Mouse (Mus musculus): ENCODE measurements around the gene Hs3st1. TPM values are rescaled to one million over a fixed set of nuclear protein-coding genes. Genes with fewer than 3 reads are reported as not detected.

Hs3st1 gene
- polyA plus RNA-seq, 1 experiment from 2014 or later, result 44.7 TPM

- Histone ChIP-seq H3K27me3 (no peaks in the 10 kb centered on the region), H3K36me3 (no peaks in the 10 kb centered on the region), H3K9me3 (no peaks in the 10 kb centered on the region), H3K4me2 (peak overlapping the region; percentile 84), H3K9ac (no peak overlapping the region), H3K27ac (replicated peaks) (no peak overlapping the region), H3K4me1 (replicated peaks) (peaks cover 27% of the 10 kb centered on the region), H3K4me3 (peak overlapping the region; percentile 4; the same call in 1 of the 2 replicates)
- ATAC-seq (ENCODE audit: low FRiP score, low read depth), result no peak
- 46% methylated on average over 10 of the region's 10 CpGs for WGBS
These were observed 115.7 kb downstream of the Hs3st1 start for GRCm38 (mm10) chr5:39639438-39640177.

DNA sequence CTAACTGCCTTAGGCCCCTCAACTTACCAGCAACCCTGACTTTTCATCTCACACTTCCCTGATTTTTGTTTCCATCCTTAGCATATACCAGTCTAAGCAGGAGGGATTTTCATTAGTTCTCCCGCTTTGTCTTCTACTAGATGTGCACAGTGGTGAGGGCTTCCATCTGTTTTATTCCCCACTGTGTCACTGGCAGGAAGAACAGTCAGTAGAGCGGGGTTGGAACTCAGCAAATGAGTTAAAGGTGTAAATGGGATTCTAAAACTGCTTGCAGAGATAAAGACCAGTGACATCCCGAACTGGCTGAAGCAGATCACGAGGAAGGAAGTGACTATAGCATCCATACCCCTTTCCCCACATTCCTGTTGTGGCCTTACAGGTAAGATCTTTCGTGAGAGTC lies 116.3 kb downstream of the Hs3st1 start:
- no peaks in the 10 kb centered on the region for H3K9me3 ChIP-seq
- peak overlapping the region; percentile 84; the same call in 1 of the 2 replicates for H3K4me2 ChIP-seq
- H3K9ac ChIP-seq, result no peak overlapping the region
- H3K36me3 ChIP-seq, result no peaks in the 10 kb centered on the region
- H3K27ac ChIP-seq (replicated peaks), result no peak overlapping the region
- peaks cover 26% of the 10 kb centered on the region for H3K4me1 ChIP-seq (replicated peaks)
- no peak for ATAC-seq (ENCODE audit: low FRiP score, low read depth)
- no peak overlapping the region for H3K4me3 ChIP-seq
- 78% methylated on average over 5 of the region's 5 CpGs for WGBS
- H3K27me3 ChIP-seq, result no peaks in the 10 kb centered on the region

DNA sequence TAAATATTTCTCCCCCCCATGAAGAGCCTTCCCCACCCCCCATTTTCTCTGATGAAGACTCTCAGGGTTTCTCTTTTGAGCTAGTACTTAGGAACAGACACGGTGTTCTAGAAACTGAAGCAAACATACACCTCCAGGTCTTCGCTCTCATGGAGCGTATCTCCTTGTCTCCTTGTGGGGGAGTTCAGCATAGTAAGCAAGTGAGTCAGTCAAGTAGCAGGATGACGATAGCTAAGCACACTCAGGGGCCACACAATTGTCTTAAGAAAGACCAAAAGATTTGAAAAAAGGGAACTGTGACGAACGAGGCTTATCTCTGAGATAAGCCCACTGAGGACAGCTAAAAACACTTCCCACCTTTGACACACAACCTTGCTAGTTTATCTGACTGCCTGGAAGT lies 117.4 kb downstream of the Hs3st1 start:
- no peak overlapping the region for H3K4me2 ChIP-seq
- H3K4me1 ChIP-seq (replicated peaks), result peaks cover 20% of the 10 kb centered on the region
- no peaks in the 10 kb centered on the region for H3K27me3 ChIP-seq
- no peak for ATAC-seq (ENCODE audit: low FRiP score, low read depth)
- no peaks in the 10 kb centered on the region for H3K9me3 ChIP-seq
- H3K9ac ChIP-seq, result no peak overlapping the region
- no peaks in the 10 kb centered on the region for H3K36me3 ChIP-seq
- H3K4me3 ChIP-seq, result no peak overlapping the region
- 77% methylated on average over 6 of the region's 6 CpGs for WGBS
- no peak overlapping the region for H3K27ac ChIP-seq (replicated peaks)

- H3K9me3 ChIP-seq, result no peaks in the 10 kb centered on the region
- no peaks in the 10 kb centered on the region for H3K27me3 ChIP-seq
- 88% methylated on average over 3 of the region's 3 CpGs for WGBS
- H3K36me3 ChIP-seq, result no peaks in the 10 kb centered on the region
- H3K9ac ChIP-seq, result no peak overlapping the region
- no peak for ATAC-seq (ENCODE audit: low FRiP score, low read depth)
- H3K4me1 ChIP-seq (replicated peaks), result peaks cover 13% of the 10 kb centered on the region
- no peak overlapping the region for H3K4me3 ChIP-seq
- no peak overlapping the region for H3K27ac ChIP-seq (replicated peaks)
- no peak overlapping the region for H3K4me2 ChIP-seq
These were observed 119.2 kb downstream of the Hs3st1 start for GRCm38 (mm10) chr5:39636090-39636489.

GRCm38 (mm10) chr5:39634300-39635047 lies 120.8 kb downstream of the Hs3st1 start:
- Histone ChIP-seq H3K4me2 (no peak overlapping the region), H3K4me3 (no peak overlapping the region), H3K4me1 (replicated peaks) (peaks cover 6% of the 10 kb centered on the region; the same call in 1 of the 2 replicates), H3K27me3 (no peaks in the 10 kb centered on the region), H3K36me3 (no peaks in the 10 kb centered on the region), H3K9me3 (no peaks in the 10 kb centered on the region), H3K27ac (replicated peaks) (no peak overlapping the region), H3K9ac (no peak overlapping the region)
- 86% methylated on average over 8 of the region's 8 CpGs for WGBS
- ATAC-seq (ENCODE audit: low FRiP score, low read depth), result no peak

- no peak for ATAC-seq (ENCODE audit: low FRiP score, low read depth)
These were observed 122.1 kb downstream of the Hs3st1 start for GRCm38 (mm10) chr5:39633206-39633605.

GRCm38 (mm10) chr5:39630841-39631240 lies 124.4 kb downstream of the Hs3st1 start:
- no peak for ATAC-seq (ENCODE audit: low FRiP score, low read depth)
- Histone ChIP-seq H3K9me3 (no peaks in the 10 kb centered on the region), H3K27me3 (no peaks in the 10 kb centered on the region), H3K36me3 (no peaks in the 10 kb centered on the region), H3K27ac (replicated peaks) (no peak overlapping the region), H3K9ac (no peak overlapping the region), H3K4me1 (replicated peaks) (no peaks in the 10 kb centered on the region), H3K4me2 (no peak overlapping the region), H3K4me3 (no peak overlapping the region)
- 92% methylated on average over 5 of the region's 5 CpGs for WGBS

More at GRCm38 (mm10) chr5:39633206-39633605, 122.1 kb downstream of the Hs3st1 start:
- no peak overlapping the region for H3K9ac ChIP-seq
- H3K9me3 ChIP-seq, result no peaks in the 10 kb centered on the region
- H3K36me3 ChIP-seq, result no peaks in the 10 kb centered on the region
- H3K4me3 ChIP-seq, result no peak overlapping the region
- no peak overlapping the region for H3K4me2 ChIP-seq
- H3K27ac ChIP-seq (replicated peaks), result no peak overlapping the region
- H3K4me1 ChIP-seq (replicated peaks), result peaks cover 6% of the 10 kb centered on the region; the same call in 1 of the 2 replicates
- 64% methylated on average over 1 of the region's 1 CpGs for WGBS
- H3K27me3 ChIP-seq, result no peaks in the 10 kb centered on the region

GRCm38 (mm10) chr5:39625037-39625473 lies 130.2 kb downstream of the Hs3st1 start:
- H3K36me3 ChIP-seq, result no peaks in the 10 kb centered on the region
- 42% methylated on average over 8 of the region's 8 CpGs for whole genome bisulfite sequencing
- peak; percentile 39; the same call in 1 of the 2 replicates for ATAC-seq (ENCODE audit: low FRiP score, low read depth)
- no peak overlapping the region for H3K4me3 ChIP-seq
- peak overlapping the region; percentile 14; the same call in 1 of the 2 replicates for H3K4me2 ChIP-seq
- H3K27me3 ChIP-seq, result no peaks in the 10 kb centered on the region
- no peak overlapping the region for H3K9ac ChIP-seq
- H3K9me3 ChIP-seq, result no peaks in the 10 kb centered on the region
- H3K4me1 ChIP-seq (replicated peaks), result peaks cover 18% of the 10 kb centered on the region
- 0 out of 2 replicates have a peak overlapping the region, but pooled peaks have one; percentile 11 for H3K27ac ChIP-seq (replicated peaks)

- H3K4me1 ChIP-seq (replicated peaks), result peaks cover 18% of the 10 kb centered on the region
- no peak overlapping the region for H3K27ac ChIP-seq (replicated peaks)
- WGBS, result 75% methylated on average over 4 of the region's 4 CpGs
- ATAC-seq (ENCODE audit: low FRiP score, low read depth), result no peak
- no peak overlapping the region for H3K9ac ChIP-seq
- H3K4me2 ChIP-seq, result no peak overlapping the region
- no peak overlapping the region for H3K4me3 ChIP-seq
- no peaks in the 10 kb centered on the region for H3K27me3 ChIP-seq
- no peaks in the 10 kb centered on the region for H3K36me3 ChIP-seq
- no peaks in the 10 kb centered on the region for H3K9me3 ChIP-seq
These were observed 131.1 kb downstream of the Hs3st1 start for GRCm38 (mm10) chr5:39624218-39624590.

- no peak for ATAC-seq (ENCODE audit: low FRiP score, low read depth)
These were observed 131.7 kb downstream of the Hs3st1 start for GRCm38 (mm10) chr5:39623304-39624217.

GRCm38 (mm10) chr5:39620206-39620866 lies 134.9 kb downstream of the Hs3st1 start:
- no peaks in the 10 kb centered on the region for H3K9me3 ChIP-seq
- 0 out of 2 replicates have a peak, but pooled peaks have one; percentile 59 for ATAC-seq (ENCODE audit: low FRiP score, low read depth)
- H3K27ac ChIP-seq (replicated peaks), result no peak overlapping the region
- 66% methylated on average over 3 of the region's 3 CpGs for WGBS
- H3K4me3 ChIP-seq, result no peak overlapping the region
- no peaks in the 10 kb centered on the region for H3K27me3 ChIP-seq
- peaks cover 14% of the 10 kb centered on the region for H3K4me1 ChIP-seq (replicated peaks)
- no peak overlapping the region for H3K4me2 ChIP-seq
- H3K36me3 ChIP-seq, result no peaks in the 10 kb centered on the region
- H3K9ac ChIP-seq, result no peak overlapping the region

More at GRCm38 (mm10) chr5:39623304-39624217, 131.7 kb downstream of the Hs3st1 start:
- no peak overlapping the region for H3K9ac ChIP-seq
- H3K27ac ChIP-seq (replicated peaks), result no peak overlapping the region
- peaks cover 18% of the 10 kb centered on the region for H3K4me1 ChIP-seq (replicated peaks)
- no peak overlapping the region for H3K4me3 ChIP-seq
- 65% methylated on average over 13 of the region's 13 CpGs for WGBS
- H3K4me2 ChIP-seq, result no peak overlapping the region
- H3K9me3 ChIP-seq, result no peaks in the 10 kb centered on the region
- H3K27me3 ChIP-seq, result no peaks in the 10 kb centered on the region
- H3K36me3 ChIP-seq, result no peaks in the 10 kb centered on the region
